Mouse (Mus musculus) spleen, adult 18-20 months (tissue): ENCODE data around the gene Ptpn4.
A peak's percentile ranks its signal among the peaks of the same experiment; 100 is the strongest.

Source experiments
- DNase-seq, 2 experiments: peaks; one replicate each; pipeline ENCODE4 v3.0.0; 2022; ENCODE audit warnings: mixed read lengths in 2 of 2

The Ptpn4 gene

GRCm38 (mm10) chr1:119805984-119806383, 31.4 kb downstream of the Ptpn4 start:
- no peak for DNase-seq

GRCm38 (mm10) chr1:119804586-119804985, 32.8 kb downstream of the Ptpn4 start:
- DNase-seq: no peak

DNA sequence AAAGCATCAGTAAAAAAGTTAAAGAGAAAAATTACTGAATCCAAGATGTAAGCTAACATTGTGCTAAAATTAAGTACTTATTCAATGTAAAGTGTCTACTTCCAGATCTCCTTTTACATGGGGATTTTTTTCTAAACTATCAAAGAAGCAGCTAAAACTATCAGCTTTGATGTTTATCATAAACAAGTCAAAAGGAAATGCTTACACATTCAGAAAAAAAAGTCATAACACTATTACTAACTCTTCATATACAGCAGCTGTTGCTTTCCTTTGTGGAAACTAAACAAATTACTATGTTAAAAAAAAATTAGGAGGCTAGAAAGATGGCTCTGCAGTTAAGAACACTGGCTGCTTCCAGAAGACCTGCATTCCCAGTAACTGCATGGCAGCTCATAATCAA, 42.2 kb downstream of the Ptpn4 start:
- no peak for DNase-seq

GRCm38 (mm10) chr1:119794342-119794741, 43.1 kb downstream of the Ptpn4 start:
- no peak for DNase-seq

- no peak for DNase-seq
Measured at GRCm38 (mm10) chr1:119790616-119791015, 46.8 kb downstream of the Ptpn4 start.

DNA sequence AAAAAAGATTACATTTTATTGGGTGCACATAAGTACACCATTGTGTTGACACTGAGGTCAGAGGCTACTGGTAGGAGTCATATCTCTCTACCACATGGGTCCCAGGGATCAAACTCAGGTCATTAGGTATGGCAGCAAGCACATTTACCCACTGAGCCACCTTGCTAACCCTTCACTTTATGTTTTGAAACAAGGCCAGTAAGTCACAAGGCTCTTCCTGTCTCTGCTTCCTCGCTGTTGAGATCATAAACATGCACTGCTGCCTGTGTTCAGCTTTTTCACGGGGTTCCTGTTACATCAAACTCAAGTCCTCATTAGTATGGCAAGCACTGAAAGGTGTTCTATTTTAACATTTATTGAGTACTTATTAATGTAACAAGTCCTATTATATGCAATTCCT, 61.5 kb downstream of the Ptpn4 start:
- DNase-seq: no peak

DNA sequence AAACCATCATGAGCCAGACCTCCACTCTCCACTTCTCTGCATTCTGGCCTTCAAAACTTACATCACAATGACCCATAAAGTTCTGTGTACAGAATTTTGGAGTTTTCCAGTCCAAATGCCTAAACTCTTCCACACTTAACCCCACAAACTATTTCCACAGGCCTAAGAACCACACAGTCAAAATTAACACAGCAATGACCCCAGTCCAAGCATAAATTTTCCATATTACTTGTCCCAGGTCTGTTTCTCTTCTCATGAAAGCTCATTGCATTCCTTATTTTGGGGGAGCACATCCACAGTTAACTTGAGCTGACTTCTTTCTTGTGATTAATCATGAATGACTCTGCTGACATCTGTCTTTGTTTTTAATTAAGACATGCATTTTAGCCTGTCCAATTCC, 101.7 kb downstream of the Ptpn4 start:
- no peak for DNase-seq

DNA sequence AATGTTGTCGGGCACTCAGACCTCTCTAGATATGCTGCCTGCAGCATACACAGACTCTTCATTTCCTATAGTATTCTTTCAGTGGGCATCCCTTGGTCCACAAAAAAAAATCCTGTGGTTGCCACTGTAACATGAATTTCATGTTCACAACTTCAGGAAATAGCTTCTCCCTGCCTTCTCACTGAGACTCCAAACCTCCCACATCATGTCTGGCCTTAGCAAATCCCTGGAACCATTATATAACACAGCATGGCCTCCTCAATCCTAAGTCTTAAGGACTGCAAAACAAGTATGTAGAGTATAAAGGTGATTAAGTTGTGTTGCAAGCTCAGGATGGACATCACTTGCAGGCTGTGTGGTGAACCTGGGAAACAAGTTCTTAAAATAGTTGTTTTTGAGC, 102.6 kb downstream of the Ptpn4 start:
- no peak for DNase-seq

DNA sequence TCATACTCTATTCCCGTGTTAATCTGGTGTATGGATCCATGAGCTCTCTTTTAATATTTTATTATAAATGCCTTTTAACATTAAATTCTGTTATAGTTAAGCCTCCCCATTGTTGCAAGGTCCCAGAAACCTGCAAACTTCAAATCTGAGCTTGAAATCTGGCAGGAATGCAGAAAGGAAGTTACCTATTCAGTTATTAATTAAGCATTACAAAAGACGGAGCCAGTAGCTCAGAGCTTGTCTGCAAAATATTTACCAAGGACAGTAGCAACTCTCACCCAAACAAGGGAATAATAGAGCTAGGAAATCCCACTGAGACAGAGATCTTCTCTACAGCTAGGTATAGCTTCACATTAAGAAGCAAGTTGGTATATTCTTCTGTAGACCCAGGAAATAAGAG, 106.2 kb downstream of the Ptpn4 start:
- DNase-seq: no peak

DNA sequence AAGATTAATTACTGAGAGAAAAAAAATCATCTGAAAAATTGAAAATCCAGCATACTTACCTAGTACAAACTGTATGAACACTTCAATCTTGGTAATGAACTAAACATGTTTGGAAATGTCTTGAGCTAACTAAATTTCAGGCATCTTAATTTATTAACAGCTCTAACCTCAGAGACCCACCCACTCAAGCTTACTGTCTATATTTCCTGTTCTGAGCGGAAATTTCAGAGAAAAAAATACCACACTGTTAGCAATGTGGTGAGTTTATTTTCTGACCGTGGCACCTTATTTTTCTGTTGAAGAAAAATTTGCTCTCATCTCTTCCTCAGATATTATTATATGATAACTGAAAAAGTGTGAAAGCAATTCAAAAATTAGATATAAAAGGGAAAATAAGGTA, 124.4 kb downstream of the Ptpn4 start:
- no peak for DNase-seq

GRCm38 (mm10) chr1:119706471-119707217, 130.8 kb downstream of the Ptpn4 start:
- no peak for DNase-seq

GRCm38 (mm10) chr1:119696860-119697259, 140.6 kb downstream of the Ptpn4 start:
- DNase-seq: no peak

GRCm38 (mm10) chr1:119685773-119686558, 151.4 kb downstream of the Ptpn4 start:
- no peak for DNase-seq

GRCm38 (mm10) chr1:119681663-119682213, 155.7 kb downstream of the Ptpn4 start:
- DNase-seq: no peak

- DNase-seq: no peak
Measured at GRCm38 (mm10) chr1:119674984-119675383, 162.4 kb downstream of the Ptpn4 start.

- no peak for DNase-seq
Measured at GRCm38 (mm10) chr1:119666904-119667303, 170.5 kb downstream of the Ptpn4 start.

- DNase-seq: no peak
Measured at GRCm38 (mm10) chr1:119654307-119654706, 183.1 kb downstream of the Ptpn4 start.

GRCm38 (mm10) chr1:119650386-119650785, 187.0 kb downstream of the Ptpn4 start:
- no peak for DNase-seq

- no peak for DNase-seq
Measured at GRCm38 (mm10) chr1:119649627-119650026, 187.8 kb downstream of the Ptpn4 start.

GRCm38 (mm10) chr1:119648205-119649111, 189.0 kb downstream of the Ptpn4 start, which contains the start of gene Epb41l5:
Gene Epb41l5, minus strand, starts transcription at chr1:119649000.
- DNase-seq: peak; percentile 56 to 77

GRCm38 (mm10) chr1:119646356-119646755, 191.1 kb downstream of the Ptpn4 start:
- DNase-seq: no peak

DNA sequence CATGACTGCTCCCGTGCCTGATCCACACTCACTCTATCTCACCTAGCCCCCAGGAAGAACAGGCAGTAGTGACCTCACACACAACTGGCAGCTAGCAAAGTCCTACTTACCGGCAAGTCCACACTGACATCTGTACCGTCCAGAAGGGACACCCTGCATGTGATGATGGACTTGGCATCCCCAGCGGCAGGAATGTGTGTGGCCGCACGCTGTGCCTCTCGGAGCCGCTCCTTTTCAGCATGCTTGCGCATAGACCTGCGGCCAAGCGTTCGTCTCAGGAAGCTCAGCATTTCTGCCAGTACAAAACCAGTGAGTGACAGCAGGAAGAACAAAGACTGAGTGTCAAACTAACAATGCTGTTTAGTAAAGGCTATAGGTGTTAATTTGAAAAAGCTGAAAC, 195.0 kb downstream of the Ptpn4 start:
- DNase-seq: no peak
